Mouse (Mus musculus): ENCODE data around the gene Sprr1b. TPM values are rescaled to one million over a fixed set of nuclear protein-coding genes. Genes with fewer than 3 reads are reported as not detected.
"Not testable (repeated sequence)": the region's sequence is repeated elsewhere in the genome, so short reads cannot be mapped to it uniquely, and the experiment has no call there.

Gene Sprr1b
- total RNA-seq (2014; rRNA removed) = not detected in 2 replicates
- 0.18 TPM in 1 of 2 replicates, not detected in the other for polyA plus RNA-seq (2015; fragmentation: Nextera tagmentation; extraction: Ambion mirVana)

DNA sequence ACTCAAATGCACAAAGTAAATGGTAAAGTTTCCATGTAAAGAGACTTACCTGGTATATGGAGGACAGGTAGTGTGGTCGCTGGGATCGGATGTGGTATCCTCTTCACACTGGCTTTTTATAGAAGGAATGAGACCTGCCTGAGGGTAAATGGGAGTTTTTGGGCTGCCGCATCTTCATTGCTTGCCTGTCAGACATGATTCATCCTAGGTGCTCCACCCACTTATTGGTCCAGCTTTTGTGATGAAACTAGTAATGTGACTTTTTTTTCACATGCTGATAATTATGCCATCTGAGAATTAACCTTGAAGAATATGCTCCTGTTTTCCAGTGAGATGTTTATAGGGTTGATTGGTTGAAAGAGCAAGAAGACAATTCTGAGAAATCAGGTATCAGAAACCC lies at the start of gene Sprr1b:
Gene Sprr1b (minus strand): TSS at position 101 of the 400 bp plus-strand sequence.
- H3K4me3 ChIP-seq (ENCODE audit: low read length) = no peak within 1 kb of the TSS
- no peak within 1 kb of the TSS for H3K9ac ChIP-seq (replicated peaks; ENCODE audit: low read length)
- H3K27me3 ChIP-seq (ENCODE audit: insufficient read depth, low read length) = no peaks in the 10 kb centered on the region
- no peak for TF ChIP-seq CTCF (IDR thresholded peaks at IDR 0.05; ENCODE audit: low read depth)
- no peaks in the 10 kb centered on the region for H3K4me1 ChIP-seq (ENCODE audit: insufficient read depth, low read length)
- ATAC-seq (no peak), DNase-seq (ENCODE audit: low spot score) (no peak)
- H3K4me2 ChIP-seq (ENCODE audit: low read depth, low read length) = no peak within 1 kb of the TSS
- 91% methylated on average over 3 of the region's 3 CpGs for WGBS
- no peaks in the 10 kb centered on the region for H3K36me3 ChIP-seq (ENCODE audit: insufficient read depth, low read length)
- H3K27ac ChIP-seq = no peak within 1 kb of the TSS
- no peaks in the 10 kb centered on the region for H3K9me3 ChIP-seq (ENCODE audit: low read length)

- 36% methylated on average over 1 of the region's 1 CpGs for WGBS
These were observed 47.7 kb upstream of the Sprr1b start for GRCm38 (mm10) chr3:92486307-92486706.

GRCm38 (mm10) chr3:92485863-92486262 lies 47.3 kb upstream of the Sprr1b start, which contains the start of gene Sprr1a:
Gene Sprr1a (minus strand): TSS chr3:92485895.
- no peaks in the 10 kb centered on the region for H3K4me1 ChIP-seq (ENCODE audit: insufficient read depth, low read length)
- H3K27ac ChIP-seq = no peak within 1 kb of the TSS
- no peak for ATAC-seq
- H3K4me2 ChIP-seq (ENCODE audit: low read depth, low read length) = no peak within 1 kb of the TSS
- no peak for TF ChIP-seq CTCF (IDR thresholded peaks at IDR 0.05; ENCODE audit: low read depth)
- H3K36me3 ChIP-seq (ENCODE audit: insufficient read depth, low read length) = no peaks in the 10 kb centered on the region
- no peak within 1 kb of the TSS for H3K9ac ChIP-seq (replicated peaks; ENCODE audit: low read length)
- no peaks in the 10 kb centered on the region for H3K9me3 ChIP-seq (ENCODE audit: low read length)
- H3K27me3 ChIP-seq (ENCODE audit: insufficient read depth, low read length) = no peaks in the 10 kb centered on the region
- no peak within 1 kb of the TSS for H3K4me3 ChIP-seq (ENCODE audit: low read length)
- no peak for DNase-seq (ENCODE audit: low spot score)

More at GRCm38 (mm10) chr3:92486307-92486706, 47.7 kb upstream of the Sprr1b start:
- Histone ChIP-seq H3K4me1 (ENCODE audit: insufficient read depth, low read length) (no peaks in the 10 kb centered on the region), H3K27ac (no peak overlapping the region), H3K9ac (replicated peaks; ENCODE audit: low read length) (no peak overlapping the region), H3K36me3 (ENCODE audit: insufficient read depth, low read length) (no peaks in the 10 kb centered on the region), H3K4me3 (ENCODE audit: low read length) (no peak overlapping the region), H3K9me3 (ENCODE audit: low read length) (no peaks in the 10 kb centered on the region), H3K27me3 (ENCODE audit: insufficient read depth, low read length) (no peaks in the 10 kb centered on the region), H3K4me2 (ENCODE audit: low read depth, low read length) (no peak overlapping the region)
- ATAC-seq (no peak), DNase-seq (ENCODE audit: low spot score) (no peak)
- no peak for TF ChIP-seq CTCF (IDR thresholded peaks at IDR 0.05; ENCODE audit: low read depth)

- not testable (repeated sequence) for H3K4me2 ChIP-seq (ENCODE audit: low read depth, low read length); H3K9me3 ChIP-seq (ENCODE audit: low read length); H3K9ac ChIP-seq (replicated peaks; ENCODE audit: low read length); H3K27ac ChIP-seq; H3K36me3 ChIP-seq (ENCODE audit: insufficient read depth, low read length); DNase-seq (ENCODE audit: low spot score); H3K27me3 ChIP-seq (ENCODE audit: insufficient read depth, low read length); H3K4me3 ChIP-seq (ENCODE audit: low read length); H3K4me1 ChIP-seq (ENCODE audit: insufficient read depth, low read length); ATAC-seq
- TF ChIP-seq CTCF (IDR thresholded peaks at IDR 0.05; ENCODE audit: low read depth) = peak; percentile 49
These were observed 42.7 kb upstream of the Sprr1b start for GRCm38 (mm10) chr3:92481249-92481648.

- no peak overlapping the region for H3K4me3 ChIP-seq (ENCODE audit: low read length)
- 86% methylated on average over 2 of the region's 2 CpGs for WGBS
- no peak overlapping the region for H3K4me2 ChIP-seq (ENCODE audit: low read depth, low read length)
- H3K27ac ChIP-seq = no peak overlapping the region
- H3K9ac ChIP-seq (replicated peaks; ENCODE audit: low read length) = no peak overlapping the region
- no peaks in the 10 kb centered on the region for H3K4me1 ChIP-seq (ENCODE audit: insufficient read depth, low read length)
- no peak for TF ChIP-seq CTCF (IDR thresholded peaks at IDR 0.05; ENCODE audit: low read depth)
- no peaks in the 10 kb centered on the region for H3K27me3 ChIP-seq (ENCODE audit: insufficient read depth, low read length)
- ATAC-seq (no peak), DNase-seq (ENCODE audit: low spot score) (no peak)
- no peaks in the 10 kb centered on the region for H3K36me3 ChIP-seq (ENCODE audit: insufficient read depth, low read length)
- no peaks in the 10 kb centered on the region for H3K9me3 ChIP-seq (ENCODE audit: low read length)
These were observed 31.5 kb upstream of the Sprr1b start for GRCm38 (mm10) chr3:92470111-92470510.

DNA sequence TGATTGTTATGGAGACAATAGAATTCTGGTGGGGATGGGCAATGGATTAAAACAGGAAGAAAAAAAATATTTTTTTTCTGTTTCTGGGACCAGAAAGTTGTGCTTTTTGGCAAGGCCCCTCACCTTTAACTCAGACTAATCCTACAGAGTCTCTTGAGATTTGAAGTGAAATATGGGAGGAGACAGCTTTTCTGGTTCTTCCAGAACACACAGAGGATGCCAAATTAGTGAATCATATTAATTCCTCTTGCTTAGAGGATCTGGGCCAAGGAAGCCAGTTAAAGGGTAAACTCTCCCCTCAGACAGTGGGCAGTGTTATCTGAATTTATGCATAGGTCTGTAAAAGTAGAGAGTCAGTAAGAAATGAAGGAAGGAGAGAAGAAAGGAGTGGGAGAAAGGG lies 28.8 kb upstream of the Sprr1b start:
- Histone ChIP-seq H3K4me1 (ENCODE audit: insufficient read depth, low read length) (no peaks in the 10 kb centered on the region), H3K9me3 (ENCODE audit: low read length) (no peaks in the 10 kb centered on the region), H3K36me3 (ENCODE audit: insufficient read depth, low read length) (no peaks in the 10 kb centered on the region), H3K27ac (no peak overlapping the region), H3K9ac (replicated peaks; ENCODE audit: low read length) (no peak overlapping the region), H3K4me3 (ENCODE audit: low read length) (no peak overlapping the region), H3K27me3 (ENCODE audit: insufficient read depth, low read length) (no peaks in the 10 kb centered on the region), H3K4me2 (ENCODE audit: low read depth, low read length) (no peak overlapping the region)
- ATAC-seq (no peak), DNase-seq (ENCODE audit: low spot score) (no peak)
- no peak for TF ChIP-seq CTCF (IDR thresholded peaks at IDR 0.05; ENCODE audit: low read depth)

DNA sequence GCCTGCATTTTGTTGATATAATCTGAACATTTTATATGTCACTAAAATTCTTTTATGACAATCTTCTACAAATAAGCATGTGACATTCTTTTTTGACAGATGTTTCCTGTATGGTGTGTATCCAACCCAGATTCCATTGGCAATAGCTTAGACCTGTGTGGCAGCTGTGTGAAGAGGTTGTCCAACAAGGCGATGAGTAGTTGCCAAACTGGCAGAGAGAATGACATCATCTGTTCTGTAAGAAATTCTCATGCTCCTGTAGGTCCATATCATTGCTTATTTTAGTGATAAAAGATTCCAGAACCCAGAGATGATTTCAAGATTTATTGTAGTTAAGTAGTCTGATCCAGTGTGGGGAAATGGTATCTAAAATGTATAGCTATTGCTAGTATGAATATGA lies 28.0 kb upstream of the Sprr1b start:
- no peak overlapping the region for H3K27ac ChIP-seq
- no peaks in the 10 kb centered on the region for H3K4me1 ChIP-seq (ENCODE audit: insufficient read depth, low read length)
- H3K4me2 ChIP-seq (ENCODE audit: low read depth, low read length) = no peak overlapping the region
- 82% methylated on average over 1 of the region's 1 CpGs for whole genome bisulfite sequencing
- no peaks in the 10 kb centered on the region for H3K27me3 ChIP-seq (ENCODE audit: insufficient read depth, low read length)
- no peak for TF ChIP-seq CTCF (IDR thresholded peaks at IDR 0.05; ENCODE audit: low read depth)
- no peaks in the 10 kb centered on the region for H3K9me3 ChIP-seq (ENCODE audit: low read length)
- ATAC-seq = no peak
- no peaks in the 10 kb centered on the region for H3K36me3 ChIP-seq (ENCODE audit: insufficient read depth, low read length)
- H3K4me3 ChIP-seq (ENCODE audit: low read length) = no peak overlapping the region
- no peak overlapping the region for H3K9ac ChIP-seq (replicated peaks; ENCODE audit: low read length)
- DNase-seq (ENCODE audit: low spot score) = no peak

Data from hindbrain, postnatal 0 days (tissue).